Comparison of ENCODE assay signal across 11 mouse cellular contexts in genomic region chr7:137311341-137312110, GRCm38 (mm10). TPM values are rescaled to one million over a fixed set of nuclear protein-coding genes. Genes with fewer than 3 reads are reported as not detected.
DNase-seq lines count a peak whose midpoint lies in the region; ATAC-seq and TF ChIP-seq lines count a peak whose summit lies in the region.
"Had no signal": no experiment of that assay in that cellular context is flagged by ENCODE, and none has a peak within 500 bp of the region (broad histone marks: within the 10 kb centered on the region; RNA-seq: fewer than 3 reads in every experiment).

No protein-coding gene starts in this region.

- no peak for DNase-seq in forebrain, embryonic 10.5 days (ENCODE audit: extremely low spot score, low spot score)
- peak; percentile 41 for DNase-seq in brain, embryonic 14.5 days (ENCODE audit: low read depth)
- DNase-seq in hindbrain, embryonic 10.5 days (ENCODE audit: low spot score): no peak
- DNase-seq in urinary bladder, postnatal 36 days (ENCODE audit: low spot score in 2 of 2): no peak
- no peak for DNase-seq in right cerebral cortex, postnatal 25 days
- no peak for DNase-seq in adrenal gland, postnatal 4 days (ENCODE audit: low spot score in 2 of 2)
- DNase-seq: lung, postnatal 10 days had no signal

- H3K9ac ChIP-seq in forebrain, embryonic 16.5 days (replicated peaks; ENCODE audit: low read depth, low read length): no peak overlapping the region
- H3K9ac ChIP-seq in midbrain, embryonic 13.5 days (replicated peaks): peak overlapping the region; percentile 87

- H3K4me3 ChIP-seq in forebrain, embryonic 10.5 days: peak overlapping the region; percentile 65
- H3K4me3 ChIP-seq in forebrain, embryonic 16.5 days (replicated peaks; ENCODE audit: low read length): no peak overlapping the region
- H3K4me3 ChIP-seq in hindbrain, embryonic 10.5 days: peak overlapping the region; percentile 79
- H3K4me3 ChIP-seq in midbrain, embryonic 13.5 days (replicated peaks): peak overlapping the region; percentile 78
- H3K4me3 ChIP-seq: erythroblast, embryonic 14.5 days had no signal

- no peaks in the 10 kb centered on the region for H3K36me3 ChIP-seq in forebrain, embryonic 10.5 days (replicated peaks)
- no peaks in the 10 kb centered on the region for H3K36me3 ChIP-seq in forebrain, embryonic 16.5 days (ENCODE audit: control insufficient read depth, insufficient read depth)
- H3K36me3 ChIP-seq in hindbrain, embryonic 10.5 days: peaks cover 18% of the 10 kb centered on the region
- 0 out of 2 replicates have a peak, but pooled peaks cover 2% of the 10 kb centered on the region for H3K36me3 ChIP-seq in midbrain, embryonic 13.5 days

- H3K4me2 ChIP-seq in forebrain, embryonic 16.5 days (ENCODE audit: low read length): no peak overlapping the region
- H3K4me2 ChIP-seq in midbrain, embryonic 13.5 days (replicated peaks): peak overlapping the region; percentile 77

- no peak for TF ChIP-seq POLR2A in brain, embryonic 14.5 days (IDR thresholded peaks at IDR 0.05; ENCODE audit: borderline replicate concordance, extremely low read depth, insufficient read depth, insufficient read length, poor library complexity, severe bottlenecking)

- no peaks in the 10 kb centered on the region for H3K9me3 ChIP-seq in forebrain, embryonic 10.5 days
- no peaks in the 10 kb centered on the region; the same call in 1 of the 2 replicates for H3K9me3 ChIP-seq in forebrain, embryonic 16.5 days (ENCODE audit: control insufficient read depth, low read length)
- no peaks in the 10 kb centered on the region for H3K9me3 ChIP-seq in hindbrain, embryonic 10.5 days
- H3K9me3 ChIP-seq in midbrain, embryonic 13.5 days: no peaks in the 10 kb centered on the region

- peak overlapping the region; percentile 86; the same call in 1 of the 2 replicates for H3K27ac ChIP-seq in forebrain, embryonic 10.5 days
- H3K27ac ChIP-seq in forebrain, embryonic 16.5 days (ENCODE audit: low read length): no peak overlapping the region
- H3K27ac ChIP-seq in hindbrain, embryonic 10.5 days: peak overlapping the region; percentile 89
- H3K27ac ChIP-seq in midbrain, embryonic 13.5 days: peak overlapping the region; percentile 98

- 3% methylated on average over 8 of the region's 8 CpGs for WGBS in forebrain, embryonic 10.5 days
- 2% methylated on average over 8 of the region's 8 CpGs for WGBS in forebrain, embryonic 16.5 days
- 3% methylated on average over 8 of the region's 8 CpGs for WGBS in hindbrain, embryonic 10.5 days
- 4% methylated on average over 8 of the region's 8 CpGs for WGBS in midbrain, embryonic 13.5 days

- ATAC-seq in forebrain, embryonic 16.5 days: no peak
- no peak for ATAC-seq in midbrain, embryonic 13.5 days
- ATAC-seq: inflammation-experienced regulatory T-cells, adult 6 months had no signal

- peaks cover 87% of the 10 kb centered on the region for H3K4me1 ChIP-seq in forebrain, embryonic 10.5 days
- H3K4me1 ChIP-seq in forebrain, embryonic 16.5 days (replicated peaks; ENCODE audit: control insufficient read depth, insufficient read depth, low read length): peaks cover 43% of the 10 kb centered on the region
- H3K4me1 ChIP-seq in hindbrain, embryonic 10.5 days (replicated peaks): peaks cover 82% of the 10 kb centered on the region
- peaks cover 67% of the 10 kb centered on the region for H3K4me1 ChIP-seq in midbrain, embryonic 13.5 days (replicated peaks)

- H3K27me3 ChIP-seq in forebrain, embryonic 10.5 days (ENCODE audit: poor library complexity, severe bottlenecking): peaks cover 99% of the 10 kb centered on the region
- H3K27me3 ChIP-seq in forebrain, embryonic 16.5 days (replicated peaks; ENCODE audit: control insufficient read depth, insufficient read depth, low read length): peaks cover 64% of the 10 kb centered on the region
- H3K27me3 ChIP-seq in hindbrain, embryonic 10.5 days (ENCODE audit: insufficient read depth, poor library complexity, severe bottlenecking): peaks cover 98% of the 10 kb centered on the region
- peaks cover 40% of the 10 kb centered on the region for H3K27me3 ChIP-seq in midbrain, embryonic 13.5 days

- TF ChIP-seq CTCF in brain, embryonic 14.5 days (IDR thresholded peaks at IDR 0.05; ENCODE audit: borderline replicate concordance, extremely low read depth, insufficient read depth, insufficient read length): no peak

RNA-seq across cellular contexts. Expression of gene Ebf3, which starts 2.7 kb away (rescaled TPM):
- 1.3 TPM in 2 replicates for polyA plus RNA-seq in forebrain, embryonic 10.5 days (2016; fragmentation: Nextera tagmentation; extraction: Ambion mirVana)
- 0.72 and 0.73 TPM in 2 replicates for polyA plus RNA-seq in forebrain, embryonic 16.5 days (2015; fragmentation: Nextera tagmentation; extraction: Ambion mirVana)
- polyA plus RNA-seq in brain, embryonic 14.5 days (2012; rRNA removed): 46.4 and 157 TPM in 2 replicates
- polyA plus RNA-seq in hindbrain, embryonic 10.5 days (2016; fragmentation: Nextera tagmentation; extraction: Ambion mirVana): 5.7 and 7.4 TPM in 2 replicates
- 18.1 and 18.2 TPM in 2 replicates for polyA plus RNA-seq in midbrain, embryonic 13.5 days (2015; fragmentation: Nextera tagmentation; extraction: Ambion mirVana)
- 1 to 10 TPM; 8.7 to 9.7 TPM for total RNA-seq in adrenal gland, postnatal 4 days (2021)
- polyA plus RNA-seq: erythroblast, embryonic 14.5 days; inflammation-experienced regulatory T-cells, adult 6 months had no signal
